In the genomic region with DNA sequence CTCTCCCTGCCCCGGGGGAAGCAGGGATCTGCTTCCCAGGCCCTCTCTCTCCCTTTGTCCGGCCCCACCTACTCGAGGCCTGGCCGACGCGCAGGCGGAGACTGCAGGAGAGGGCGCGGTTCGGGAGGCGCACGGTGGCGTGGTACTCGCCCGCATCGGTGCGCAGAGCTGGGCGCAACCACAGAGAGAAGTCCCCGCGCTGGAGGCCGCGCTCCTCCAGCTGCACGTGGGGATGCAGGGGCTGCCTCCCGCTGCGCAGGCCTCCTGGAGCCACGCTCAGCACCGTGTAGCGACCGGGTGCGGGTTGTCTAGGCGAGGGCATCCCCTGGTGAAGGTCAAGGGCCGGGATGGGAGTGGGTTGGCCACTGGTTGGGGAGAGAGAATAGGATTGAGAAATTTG, we compare ENCODE assay signal across 8 mouse cellular contexts. TPM values are rescaled to one million over a fixed set of nuclear protein-coding genes. Genes with fewer than 3 reads are reported as not detected.
DNase-seq lines count a peak whose midpoint lies in the region; ATAC-seq lines count a peak whose summit lies in the region.

No protein-coding gene starts in this region.

- H3K36me3 ChIP-seq in liver, embryonic 11.5 days (ENCODE audit: control insufficient read depth, insufficient read depth, low read length) = peaks cover 2% of the 10 kb centered on the region; the same call in 1 of the 2 replicates
- peaks cover 24% of the 10 kb centered on the region for H3K36me3 ChIP-seq in embryonic facial prominence, embryonic 15.5 days
- H3K36me3 ChIP-seq in intestine, embryonic 14.5 days (ENCODE audit: control insufficient read depth, insufficient read depth, low read length) = peaks cover 26% of the 10 kb centered on the region
- peaks cover 23% of the 10 kb centered on the region for H3K36me3 ChIP-seq in neural tube, embryonic 15.5 days

- H3K4me3 ChIP-seq in liver, embryonic 11.5 days (ENCODE audit: low read depth, low read length) = 0 out of 2 replicates have a peak overlapping the region, but pooled peaks have one; percentile 22
- H3K4me3 ChIP-seq in embryonic facial prominence, embryonic 15.5 days (replicated peaks) = peak overlapping the region; percentile 22
- H3K4me3 ChIP-seq in intestine, embryonic 14.5 days (ENCODE audit: low read depth, low read length) = peak overlapping the region; percentile 12
- H3K4me3 ChIP-seq in neural tube, embryonic 15.5 days (replicated peaks) = 0 out of 2 replicates have a peak overlapping the region, but pooled peaks have one; percentile 6

- no peak for ATAC-seq in liver, embryonic 11.5 days (replicated peaks; ENCODE audit: low FRiP score)
- ATAC-seq in embryonic facial prominence, embryonic 15.5 days (ENCODE audit: insufficient number of reproducible peaks, low FRiP score, low TSS enrichment, low read depth) = no peak
- no peak; the same call in 1 of the 2 replicates for ATAC-seq in intestine, embryonic 14.5 days (replicated peaks; ENCODE audit: low FRiP score, low TSS enrichment, low read depth)
- ATAC-seq in neural tube, embryonic 15.5 days (ENCODE audit: low FRiP score) = no peak

- no peak for DNase-seq in liver, embryonic 11.5 days (ENCODE audit: low spot score)
- no peak for DNase-seq in liver
- DNase-seq in intestine, embryonic 14.5 days (ENCODE audit: low spot score) = no peak
- no peak for DNase-seq in layer of hippocampus, adult 8-10 months (ENCODE audit: low spot score in 2 of 2)
- DNase-seq in MN1 (ENCODE audit: low spot score) = no peak
- no peak for DNase-seq in left cerebral cortex, postnatal 25 days (ENCODE audit: low spot score in 2 of 2)

- H3K9ac ChIP-seq in liver, embryonic 11.5 days (ENCODE audit: low read depth, low read length) = no peak overlapping the region
- H3K9ac ChIP-seq in embryonic facial prominence, embryonic 15.5 days = peak overlapping the region; percentile 24
- peak overlapping the region; percentile 20; the same call in 1 of the 2 replicates for H3K9ac ChIP-seq in intestine, embryonic 14.5 days (ENCODE audit: low read length)
- peak overlapping the region; percentile 36 for H3K9ac ChIP-seq in neural tube, embryonic 15.5 days (replicated peaks)

- intact Hi-C loops in left cerebral cortex, postnatal 25 days (cut with DNase I) = no loop called here

- H3K27me3 ChIP-seq in liver, embryonic 11.5 days (replicated peaks; ENCODE audit: control insufficient read depth, insufficient read depth, low read length) = peaks cover 45% of the 10 kb centered on the region
- H3K27me3 ChIP-seq in embryonic facial prominence, embryonic 15.5 days = peaks cover 10% of the 10 kb centered on the region; the same call in 1 of the 2 replicates
- H3K27me3 ChIP-seq in intestine, embryonic 14.5 days (replicated peaks; ENCODE audit: control insufficient read depth, insufficient read depth, low read length) = 0 out of 2 replicates have a peak, but pooled peaks cover 3% of the 10 kb centered on the region
- H3K27me3 ChIP-seq in neural tube, embryonic 15.5 days (replicated peaks) = no peaks in the 10 kb centered on the region

- H3K9me3 ChIP-seq in liver, embryonic 11.5 days (ENCODE audit: control insufficient read depth, low read length) = no peaks in the 10 kb centered on the region
- no peaks in the 10 kb centered on the region for H3K9me3 ChIP-seq in embryonic facial prominence, embryonic 15.5 days (replicated peaks)
- H3K9me3 ChIP-seq in intestine, embryonic 14.5 days (ENCODE audit: control insufficient read depth, low read length) = no peaks in the 10 kb centered on the region
- no peaks in the 10 kb centered on the region for H3K9me3 ChIP-seq in neural tube, embryonic 15.5 days (replicated peaks)

- H3K4me2 ChIP-seq in liver, embryonic 11.5 days = peak overlapping the region; percentile 54
- peak overlapping the region; percentile 48 for H3K4me2 ChIP-seq in embryonic facial prominence, embryonic 15.5 days (replicated peaks)
- peak overlapping the region; percentile 48 for H3K4me2 ChIP-seq in intestine, embryonic 14.5 days (ENCODE audit: low read length)
- H3K4me2 ChIP-seq in neural tube, embryonic 15.5 days = peak overlapping the region; percentile 50

- 6% methylated on average over 32 of the region's 32 CpGs for WGBS in liver, embryonic 11.5 days
- WGBS in embryonic facial prominence, embryonic 15.5 days = 4% methylated on average over 32 of the region's 32 CpGs
- WGBS in intestine, embryonic 14.5 days = 3% methylated on average over 32 of the region's 32 CpGs
- WGBS in neural tube, embryonic 15.5 days = 3% methylated on average over 32 of the region's 32 CpGs

- H3K27ac ChIP-seq in liver, embryonic 11.5 days (ENCODE audit: low read depth, low read length) = no peak overlapping the region
- no peak overlapping the region; the same call in 1 of the 2 replicates for H3K27ac ChIP-seq in embryonic facial prominence, embryonic 15.5 days (replicated peaks)
- H3K27ac ChIP-seq in intestine, embryonic 14.5 days (ENCODE audit: low read depth) = no peak overlapping the region
- 0 out of 2 replicates have a peak overlapping the region, but pooled peaks have one; percentile 28 for H3K27ac ChIP-seq in neural tube, embryonic 15.5 days (replicated peaks)

- H3K4me1 ChIP-seq in liver, embryonic 11.5 days (replicated peaks; ENCODE audit: control insufficient read depth, insufficient read depth, low read length) = peaks cover 12% of the 10 kb centered on the region
- H3K4me1 ChIP-seq in embryonic facial prominence, embryonic 15.5 days = peaks cover 40% of the 10 kb centered on the region
- H3K4me1 ChIP-seq in intestine, embryonic 14.5 days (replicated peaks; ENCODE audit: control insufficient read depth, insufficient read depth, low read length) = peaks cover 21% of the 10 kb centered on the region
- H3K4me1 ChIP-seq in neural tube, embryonic 15.5 days = peaks cover 37% of the 10 kb centered on the region

RNA-seq across cellular contexts. Expression of gene Lag3, which starts 1.5 kb away (rescaled TPM):
- polyA plus RNA-seq in liver, embryonic 11.5 days (2014; fragmentation: Nextera tagmentation; extraction: Ambion mirVana) = 0.35 and 0.64 TPM in 2 replicates
- 2.8 and 4.0 TPM in 2 replicates for polyA plus RNA-seq in embryonic facial prominence, embryonic 15.5 days (2015; fragmentation: Nextera tagmentation; extraction: Ambion mirVana)
- 1.8 and 2.1 TPM in 2 replicates for polyA plus RNA-seq in intestine, embryonic 14.5 days (2014; fragmentation: Nextera tagmentation; extraction: Ambion mirVana)
- polyA plus RNA-seq in neural tube, embryonic 15.5 days (2015; fragmentation: Nextera tagmentation; extraction: Ambion mirVana) = 3.2 and 3.5 TPM in 2 replicates
- total RNA-seq in layer of hippocampus, adult 8-10 months (2022) = 10 to 100 TPM in 2 of 4 experiments, 1 to 10 TPM in 2; 1.6 to 15.6 (median 8.5) TPM
- 1 to 10 TPM; 2.9 to 3.6 TPM for total RNA-seq in left cerebral cortex, postnatal 25 days (2021)

RNA-seq across cellular contexts. Expression of gene Ptms, which starts 9.9 kb away (rescaled TPM):
- 75.1 and 80.6 TPM in 2 replicates for polyA plus RNA-seq in liver, embryonic 11.5 days (2014; fragmentation: Nextera tagmentation; extraction: Ambion mirVana)
- polyA plus RNA-seq in embryonic facial prominence, embryonic 15.5 days (2015; fragmentation: Nextera tagmentation; extraction: Ambion mirVana) = 355 and 368 TPM in 2 replicates
- polyA plus RNA-seq in intestine, embryonic 14.5 days (2014; fragmentation: Nextera tagmentation; extraction: Ambion mirVana) = 232 and 257 TPM in 2 replicates
- polyA plus RNA-seq in neural tube, embryonic 15.5 days (2015; fragmentation: Nextera tagmentation; extraction: Ambion mirVana) = 637 and 745 TPM in 2 replicates
- total RNA-seq in layer of hippocampus, adult 8-10 months (2022) = 100 to 1,000 TPM; 881 to 936 (median 911) TPM
- 1,000 to 10,000 TPM in 1 of 2 experiments, 100 to 1,000 TPM in 1; 954 to 1,041 TPM for total RNA-seq in left cerebral cortex, postnatal 25 days (2021)

RNA-seq across cellular contexts. Expression of gene Mlf2, which starts 21.2 kb away (rescaled TPM):
- polyA plus RNA-seq in liver, embryonic 11.5 days (2014; fragmentation: Nextera tagmentation; extraction: Ambion mirVana) = 257 and 264 TPM in 2 replicates
- polyA plus RNA-seq in embryonic facial prominence, embryonic 15.5 days (2015; fragmentation: Nextera tagmentation; extraction: Ambion mirVana) = 373 and 388 TPM in 2 replicates
- 352 and 357 TPM in 2 replicates for polyA plus RNA-seq in intestine, embryonic 14.5 days (2014; fragmentation: Nextera tagmentation; extraction: Ambion mirVana)
- polyA plus RNA-seq in neural tube, embryonic 15.5 days (2015; fragmentation: Nextera tagmentation; extraction: Ambion mirVana) = 543 and 603 TPM in 2 replicates
- 100 to 1,000 TPM; 564 to 596 (median 590) TPM for total RNA-seq in layer of hippocampus, adult 8-10 months (2022)
- 100 to 1,000 TPM; 648 to 675 TPM for total RNA-seq in left cerebral cortex, postnatal 25 days (2021)

RNA-seq across cellular contexts. Expression of gene Cd4, which starts 22.0 kb away (rescaled TPM):
- polyA plus RNA-seq in liver, embryonic 11.5 days (2014; fragmentation: Nextera tagmentation; extraction: Ambion mirVana) = not detected in 2 replicates
- 0.36 and 0.60 TPM in 2 replicates for polyA plus RNA-seq in embryonic facial prominence, embryonic 15.5 days (2015; fragmentation: Nextera tagmentation; extraction: Ambion mirVana)
- polyA plus RNA-seq in intestine, embryonic 14.5 days (2014; fragmentation: Nextera tagmentation; extraction: Ambion mirVana) = 0.28 and 0.37 TPM in 2 replicates
- polyA plus RNA-seq in neural tube, embryonic 15.5 days (2015; fragmentation: Nextera tagmentation; extraction: Ambion mirVana) = 0.17 and 0.61 TPM in 2 replicates
- under 1 TPM in 2 of 4 experiments, not detected in 2; 0.12 to 0.38 TPM for total RNA-seq in layer of hippocampus, adult 8-10 months (2022)
- 1 to 10 TPM; 2.8 to 8.7 TPM for total RNA-seq in left cerebral cortex, postnatal 25 days (2021)

RNA-seq across cellular contexts. Expression of gene Gpr162, which starts 46.2 kb away (rescaled TPM):
- 0.17 and 0.32 TPM in 2 replicates for polyA plus RNA-seq in liver, embryonic 11.5 days (2014; fragmentation: Nextera tagmentation; extraction: Ambion mirVana)
- 2.6 and 3.4 TPM in 2 replicates for polyA plus RNA-seq in embryonic facial prominence, embryonic 15.5 days (2015; fragmentation: Nextera tagmentation; extraction: Ambion mirVana)
- polyA plus RNA-seq in intestine, embryonic 14.5 days (2014; fragmentation: Nextera tagmentation; extraction: Ambion mirVana) = 0.65 and 1.2 TPM in 2 replicates
- polyA plus RNA-seq in neural tube, embryonic 15.5 days (2015; fragmentation: Nextera tagmentation; extraction: Ambion mirVana) = 28.9 and 33.8 TPM in 2 replicates
- total RNA-seq in layer of hippocampus, adult 8-10 months (2022) = 100 to 1,000 TPM; 171 to 204 (median 183) TPM
- 100 to 1,000 TPM; 207 to 229 TPM for total RNA-seq in left cerebral cortex, postnatal 25 days (2021)
